Comparison of ENCODE assay signal across 9 mouse cellular contexts in genomic region chr16:59420867-59421251, GRCm38 (mm10). TPM values are rescaled to one million over a fixed set of nuclear protein-coding genes. Genes with fewer than 3 reads are reported as not detected.
A peak's percentile ranks its signal among the peaks of the same experiment; 100 is the strongest.
DNase-seq lines count a peak whose midpoint lies in the region; ATAC-seq and TF ChIP-seq lines count a peak whose summit lies in the region.
"Had no signal": no experiment of that assay in that cellular context is flagged by ENCODE, and none has a peak within 500 bp of the region (broad histone marks: within the 10 kb centered on the region; RNA-seq: fewer than 3 reads in every experiment).

No protein-coding gene starts in this region.

- 11% methylated on average over 6 of the region's 6 CpGs for WGBS in kidney, embryonic 16.5 days
- 12% methylated on average over 6 of the region's 6 CpGs for WGBS in limb, embryonic 14.5 days
- WGBS in neural tube, embryonic 13.5 days: 13% methylated on average over 6 of the region's 6 CpGs

- H3K9me3 ChIP-seq in kidney, embryonic 16.5 days (ENCODE audit: low read length): no peaks in the 10 kb centered on the region
- no peaks in the 10 kb centered on the region for H3K9me3 ChIP-seq in limb, embryonic 14.5 days (ENCODE audit: control insufficient read depth, low read length)
- no peaks in the 10 kb centered on the region for H3K9me3 ChIP-seq in neural tube, embryonic 13.5 days
- H3K9me3 ChIP-seq: heart, embryonic 13.5 days had no signal

- TF ChIP-seq POLR2A in cortical plate, adult 2 months (IDR thresholded peaks at IDR 0.05; ENCODE audit: extremely low read depth, insufficient read depth, low read length): no peak
- TF ChIP-seq POLR2A in limb, embryonic 14.5 days (IDR thresholded peaks at IDR 0.05; ENCODE audit: borderline replicate concordance, extremely low read depth, insufficient read depth, insufficient read length): no peak

- peak; percentile 88 for DNase-seq in adipocyte (ENCODE audit: low spot score)
- DNase-seq in gastrocnemius, postnatal 4 days (ENCODE audit: low spot score in 2 of 2): peak; percentile 36 to 71
- peak; percentile 81 for DNase-seq in limb, embryonic 14.5 days (ENCODE audit: low spot score)
- peak; percentile 24 to 38 for DNase-seq in thymus, postnatal 36 days

- peak; percentile 78 for TF ChIP-seq CTCF in cortical plate, adult 2 months (IDR thresholded peaks at IDR 0.05; ENCODE audit: extremely low read depth, insufficient read depth, low read length)

- ATAC-seq in CD4-positive, CD25-positive, alpha-beta regulatory T cell, adult 4 months: peak; percentile 97
- peak; percentile 59; the same call in 1 of the 2 replicates for ATAC-seq in kidney, embryonic 16.5 days (ENCODE audit: low FRiP score, low TSS enrichment)
- peak; percentile 71; the same call in 1 of the 2 replicates for ATAC-seq in limb, embryonic 14.5 days (ENCODE audit: low FRiP score, low read depth)
- peak; percentile 82 for ATAC-seq in neural tube, embryonic 13.5 days (ENCODE audit: low read depth)

- no peaks in the 10 kb centered on the region for H3K4me1 ChIP-seq in cortical plate, adult 2 months (ENCODE audit: control insufficient read depth, insufficient read depth, low read length)
- H3K4me1 ChIP-seq in kidney, embryonic 16.5 days (ENCODE audit: insufficient read depth, low read length): peaks cover 10% of the 10 kb centered on the region; the same call in 1 of the 2 replicates
- H3K4me1 ChIP-seq in limb, embryonic 14.5 days (ENCODE audit: control insufficient read depth, insufficient read depth, low read length): no peaks in the 10 kb centered on the region
- peaks cover 12% of the 10 kb centered on the region for H3K4me1 ChIP-seq in neural tube, embryonic 13.5 days (replicated peaks)

- no peaks in the 10 kb centered on the region for H3K36me3 ChIP-seq in kidney, embryonic 16.5 days (ENCODE audit: insufficient read depth, low read length)
- H3K36me3 ChIP-seq in limb, embryonic 14.5 days (ENCODE audit: control insufficient read depth, insufficient read depth, low read length): no peaks in the 10 kb centered on the region
- no peaks in the 10 kb centered on the region for H3K36me3 ChIP-seq in neural tube, embryonic 13.5 days
- H3K36me3 ChIP-seq: heart, embryonic 13.5 days had no signal

- H3K4me2 ChIP-seq in kidney, embryonic 16.5 days (replicated peaks; ENCODE audit: low read depth, low read length): no peak overlapping the region
- no peak overlapping the region for H3K4me2 ChIP-seq in limb, embryonic 14.5 days (replicated peaks; ENCODE audit: low read depth, low read length, severe bottlenecking)
- no peak overlapping the region for H3K4me2 ChIP-seq in neural tube, embryonic 13.5 days

- no peak overlapping the region for H3K9ac ChIP-seq in kidney, embryonic 16.5 days (replicated peaks; ENCODE audit: low read length)
- no peak overlapping the region for H3K9ac ChIP-seq in limb, embryonic 14.5 days (ENCODE audit: low read depth, low read length, severe bottlenecking)
- H3K9ac ChIP-seq in neural tube, embryonic 13.5 days: no peak overlapping the region
- H3K9ac ChIP-seq: heart, embryonic 13.5 days had no signal

- H3K4me3 ChIP-seq in cortical plate, adult 2 months (ENCODE audit: insufficient read depth, low read length): no peak overlapping the region
- H3K4me3 ChIP-seq in kidney, embryonic 16.5 days (ENCODE audit: low read length): no peak overlapping the region
- no peak overlapping the region for H3K4me3 ChIP-seq in limb, embryonic 14.5 days (replicated peaks; ENCODE audit: low read length)
- H3K4me3 ChIP-seq in neural tube, embryonic 13.5 days: no peak overlapping the region
- H3K4me3 ChIP-seq: heart, embryonic 13.5 days had no signal

- no peak overlapping the region for H3K27ac ChIP-seq in cortical plate, adult 2 months (ENCODE audit: insufficient read depth, low read length)
- no peak overlapping the region for H3K27ac ChIP-seq in kidney, embryonic 16.5 days (ENCODE audit: low read length)
- H3K27ac ChIP-seq in limb, embryonic 14.5 days (replicated peaks; ENCODE audit: low read depth, low read length): no peak overlapping the region
- H3K27ac ChIP-seq in neural tube, embryonic 13.5 days (replicated peaks): no peak overlapping the region
- H3K27ac ChIP-seq: heart, embryonic 13.5 days had no signal

- no peaks in the 10 kb centered on the region for H3K27me3 ChIP-seq in kidney, embryonic 16.5 days (ENCODE audit: insufficient read depth, low read length)
- H3K27me3 ChIP-seq in limb, embryonic 14.5 days (ENCODE audit: control insufficient read depth, insufficient read depth, low read length): no peaks in the 10 kb centered on the region
- no peaks in the 10 kb centered on the region for H3K27me3 ChIP-seq in neural tube, embryonic 13.5 days
- H3K27me3 ChIP-seq: heart, embryonic 13.5 days had no signal

RNA-seq across cellular contexts. Expression of gene Gabrr3, which starts 13.7 kb away (rescaled TPM):
- not detected for polyA plus RNA-seq in CD4-positive, CD25-positive, alpha-beta regulatory T cell, adult 4 months (2017; shearing (Covaris generic))
- 0.02 TPM in 2 replicates for polyA plus RNA-seq in cortical plate, adult 2 months (2012; rRNA removed)
- total RNA-seq in gastrocnemius, postnatal 4 days (2021): not detected
- polyA plus RNA-seq in kidney, embryonic 16.5 days (2015; fragmentation: Nextera tagmentation; extraction: Ambion mirVana): 0.06 TPM in 1 of 2 replicates, not detected in the other
- polyA plus RNA-seq in limb, embryonic 14.5 days (2012; rRNA removed): 0.01 and 0.06 TPM in 2 replicates
- polyA plus RNA-seq in limb, embryonic 14.5 days (2014; fragmentation: Nextera tagmentation; extraction: Ambion mirVana): 0.07 TPM in 1 of 2 replicates, not detected in the other
- polyA plus RNA-seq in neural tube, embryonic 13.5 days (2015; fragmentation: Nextera tagmentation; extraction: Ambion mirVana): 0.07 TPM in 1 of 2 replicates, not detected in the other
- polyA plus RNA-seq: heart, embryonic 13.5 days had no signal

RNA-seq across cellular contexts. Expression of gene Riox2, which starts 50.7 kb away (rescaled TPM):
- 100 to 1,000 TPM in 1 of 2 experiments, 10 to 100 TPM in 1; 85.6 to 101 TPM for polyA plus RNA-seq in CD4-positive, CD25-positive, alpha-beta regulatory T cell, adult 4 months (2017; shearing (Covaris generic))
- 10.0 and 10.4 TPM in 2 replicates for polyA plus RNA-seq in cortical plate, adult 2 months (2012; rRNA removed)
- 10 to 100 TPM; 10.3 to 10.8 TPM for total RNA-seq in gastrocnemius, postnatal 4 days (2021)
- 37.8 and 39.8 TPM in 2 replicates for polyA plus RNA-seq in kidney, embryonic 16.5 days (2015; fragmentation: Nextera tagmentation; extraction: Ambion mirVana)
- 15.4 and 18.3 TPM in 2 replicates for polyA plus RNA-seq in limb, embryonic 14.5 days (2012; rRNA removed)
- polyA plus RNA-seq in limb, embryonic 14.5 days (2014; fragmentation: Nextera tagmentation; extraction: Ambion mirVana): 30.4 and 32.4 TPM in 2 replicates
- 13.7 and 14.5 TPM in 2 replicates for polyA plus RNA-seq in neural tube, embryonic 13.5 days (2015; fragmentation: Nextera tagmentation; extraction: Ambion mirVana)

RNA-seq across cellular contexts. Expression of gene Olfr209, which starts 57.1 kb away (rescaled TPM):
- not detected for polyA plus RNA-seq in CD4-positive, CD25-positive, alpha-beta regulatory T cell, adult 4 months (2017; shearing (Covaris generic))
- not detected in 2 replicates for polyA plus RNA-seq in cortical plate, adult 2 months (2012; rRNA removed)
- not detected for total RNA-seq in gastrocnemius, postnatal 4 days (2021)
- polyA plus RNA-seq in kidney, embryonic 16.5 days (2015; fragmentation: Nextera tagmentation; extraction: Ambion mirVana): not detected in 2 replicates
- polyA plus RNA-seq in limb, embryonic 14.5 days (2012; rRNA removed): not detected in 2 replicates
- not detected in 2 replicates for polyA plus RNA-seq in limb, embryonic 14.5 days (2014; fragmentation: Nextera tagmentation; extraction: Ambion mirVana)
- not detected in 2 replicates for polyA plus RNA-seq in neural tube, embryonic 13.5 days (2015; fragmentation: Nextera tagmentation; extraction: Ambion mirVana)
- polyA plus RNA-seq: heart, embryonic 13.5 days had no signal

Comparison
In these comparisons a context has a peak if more than half of its experiments do, and no peak if none do; other contexts are left out.
1. DNase-seq: peak in every context shown above with its lines; median percentile 88 in adipocyte; 81 in limb, embryonic 14.5 days; 54 in gastrocnemius, postnatal 4 days; 31 in thymus, postnatal 36 days.